Comparison of ENCODE assay signal across 22 mouse cellular contexts in genomic region chr8:64217644-64218043, GRCm38 (mm10). TPM values are rescaled to one million over a fixed set of nuclear protein-coding genes. Genes with fewer than 3 reads are reported as not detected.
DNase-seq lines count a peak whose midpoint lies in the region; ATAC-seq and TF ChIP-seq lines count a peak whose summit lies in the region.
"Had no signal": no experiment of that assay in that cellular context is flagged by ENCODE, and none has a peak within 500 bp of the region (broad histone marks: within the 10 kb centered on the region; RNA-seq: fewer than 3 reads in every experiment).

No protein-coding gene starts in this region.

- H3K9me3 ChIP-seq in heart, postnatal 0 days (replicated peaks; ENCODE audit: control insufficient read depth, low read length), result no peaks in the 10 kb centered on the region
- no peaks in the 10 kb centered on the region for H3K9me3 ChIP-seq in kidney, postnatal 0 days (replicated peaks; ENCODE audit: low read length)
- no peaks in the 10 kb centered on the region for H3K9me3 ChIP-seq in midbrain, postnatal 0 days (ENCODE audit: low read length)
- H3K9me3 ChIP-seq in midbrain, embryonic 13.5 days, result no peaks in the 10 kb centered on the region
- no peaks in the 10 kb centered on the region for H3K9me3 ChIP-seq in stomach, postnatal 0 days (ENCODE audit: control insufficient read depth, low read length)
- H3K9me3 ChIP-seq: embryonic facial prominence, embryonic 15.5 days; G1E; liver, embryonic 12.5 days; lung, embryonic 15.5 days had no signal

- H3K36me3 ChIP-seq in heart, postnatal 0 days (replicated peaks; ENCODE audit: control insufficient read depth, insufficient read depth, low read length), result no peaks in the 10 kb centered on the region
- no peaks in the 10 kb centered on the region for H3K36me3 ChIP-seq in kidney, postnatal 0 days (ENCODE audit: insufficient read depth, low read length)
- H3K36me3 ChIP-seq in midbrain, postnatal 0 days (ENCODE audit: insufficient read depth, low read length), result no peaks in the 10 kb centered on the region
- H3K36me3 ChIP-seq in midbrain, embryonic 13.5 days, result no peaks in the 10 kb centered on the region
- no peaks in the 10 kb centered on the region for H3K36me3 ChIP-seq in stomach, postnatal 0 days (ENCODE audit: control insufficient read depth, insufficient read depth, low read length)
- H3K36me3 ChIP-seq: embryonic facial prominence, embryonic 15.5 days; G1E; liver, embryonic 12.5 days; lung, embryonic 15.5 days had no signal

- DNase-seq in heart, postnatal 0 days (ENCODE audit: low spot score), result no peak
- no peak for DNase-seq in heart, postnatal 10 days
- DNase-seq in kidney, postnatal 0 days (ENCODE audit: low spot score), result peak; percentile 17
- no peak for DNase-seq in kidney, postnatal 36 days
- DNase-seq in midbrain, postnatal 0 days (ENCODE audit: low spot score), result peak; percentile 9
- no peak for DNase-seq in stomach, postnatal 0 days (ENCODE audit: low spot score)
- DNase-seq in left cerebral cortex, adult 18-20 months (ENCODE audit: low spot score in 2 of 2), result no peak
- DNase-seq: adrenal gland, postnatal 25 days; cerebellum, adult 11-12 months; cerebellum, postnatal 36 days; left cerebral cortex, postnatal 4 days; thymus, postnatal 25 days had no signal

- no peak overlapping the region for H3K4me2 ChIP-seq in heart, postnatal 0 days (ENCODE audit: low read depth, low read length)
- H3K4me2 ChIP-seq in kidney, postnatal 0 days (ENCODE audit: low read length), result no peak overlapping the region
- no peak overlapping the region for H3K4me2 ChIP-seq in midbrain, postnatal 0 days (ENCODE audit: low read depth, low read length, poor library complexity, severe bottlenecking)
- no peak overlapping the region for H3K4me2 ChIP-seq in midbrain, embryonic 13.5 days (replicated peaks)
- H3K4me2 ChIP-seq in stomach, postnatal 0 days (replicated peaks; ENCODE audit: low read depth), result no peak overlapping the region
- H3K4me2 ChIP-seq: embryonic facial prominence, embryonic 15.5 days; heart, embryonic 11.5 days; liver, embryonic 12.5 days; lung, embryonic 15.5 days had no signal

- H3K4me1 ChIP-seq in heart, postnatal 0 days (ENCODE audit: control insufficient read depth, insufficient read depth), result no peaks in the 10 kb centered on the region
- no peaks in the 10 kb centered on the region for H3K4me1 ChIP-seq in kidney, postnatal 0 days (replicated peaks; ENCODE audit: insufficient read depth, low read length)
- no peaks in the 10 kb centered on the region for H3K4me1 ChIP-seq in midbrain, postnatal 0 days (ENCODE audit: insufficient read depth, low read length)
- no peaks in the 10 kb centered on the region for H3K4me1 ChIP-seq in midbrain, embryonic 13.5 days (replicated peaks)
- no peaks in the 10 kb centered on the region for H3K4me1 ChIP-seq in stomach, postnatal 0 days (replicated peaks; ENCODE audit: control insufficient read depth, insufficient read depth)
- H3K4me1 ChIP-seq: embryonic facial prominence, embryonic 15.5 days; liver, embryonic 12.5 days; lung, embryonic 15.5 days had no signal

- 0 out of 2 replicates have a peak, but pooled peaks have one; percentile 7 for TF ChIP-seq CTCF in heart, postnatal 0 days (IDR thresholded peaks at IDR 0.05; ENCODE audit: low read depth)
- no peak for TF ChIP-seq CTCF in kidney, postnatal 0 days (IDR thresholded peaks at IDR 0.05; ENCODE audit: low read depth)
- TF ChIP-seq CTCF in midbrain, postnatal 0 days (IDR thresholded peaks at IDR 0.05), result peak; percentile 16
- peak; percentile 21; the same call in 1 of the 2 replicates for TF ChIP-seq CTCF in stomach, postnatal 0 days (IDR thresholded peaks at IDR 0.05; ENCODE audit: low read depth)

- peak; percentile 36; the same call in 1 of the 2 replicates for ATAC-seq in heart, postnatal 0 days (ENCODE audit: insufficient read depth, low read depth)
- no peak for ATAC-seq in kidney, postnatal 0 days (replicated peaks; ENCODE audit: low FRiP score, low read depth)
- ATAC-seq in midbrain, postnatal 0 days (ENCODE audit: low FRiP score), result no peak; the same call in 1 of the 2 replicates
- no peak for ATAC-seq in midbrain, embryonic 13.5 days
- no peak for ATAC-seq in stomach, postnatal 0 days (ENCODE audit: low FRiP score, low TSS enrichment)
- ATAC-seq: liver, embryonic 12.5 days had no signal

- no peaks in the 10 kb centered on the region for H3K27me3 ChIP-seq in heart, postnatal 0 days (ENCODE audit: control insufficient read depth, insufficient read depth, low read length)
- H3K27me3 ChIP-seq in kidney, postnatal 0 days (ENCODE audit: insufficient read depth, low read length), result no peaks in the 10 kb centered on the region
- H3K27me3 ChIP-seq in midbrain, postnatal 0 days (ENCODE audit: insufficient read depth, low read length), result no peaks in the 10 kb centered on the region
- H3K27me3 ChIP-seq in midbrain, embryonic 13.5 days, result no peaks in the 10 kb centered on the region
- no peaks in the 10 kb centered on the region for H3K27me3 ChIP-seq in stomach, postnatal 0 days (ENCODE audit: control insufficient read depth, insufficient read depth, low read length)
- H3K27me3 ChIP-seq: embryonic facial prominence, embryonic 15.5 days; liver, embryonic 12.5 days; lung, embryonic 15.5 days had no signal

- no peak overlapping the region for H3K4me3 ChIP-seq in heart, postnatal 0 days (ENCODE audit: low read depth, low read length)
- no peak overlapping the region for H3K4me3 ChIP-seq in kidney, postnatal 0 days (replicated peaks; ENCODE audit: low read depth, low read length)
- no peak overlapping the region for H3K4me3 ChIP-seq in midbrain, postnatal 0 days (ENCODE audit: low read depth, low read length)
- H3K4me3 ChIP-seq in midbrain, embryonic 13.5 days (replicated peaks), result no peak overlapping the region
- no peak overlapping the region for H3K4me3 ChIP-seq in stomach, postnatal 0 days (ENCODE audit: low read depth, low read length)
- H3K4me3 ChIP-seq: embryonic facial prominence, embryonic 15.5 days; layer of hippocampus, adult 2 months; liver, embryonic 12.5 days; lung, embryonic 15.5 days had no signal

- no peak overlapping the region for H3K9ac ChIP-seq in heart, postnatal 0 days (replicated peaks; ENCODE audit: low read depth, low read length)
- H3K9ac ChIP-seq in kidney, postnatal 0 days (ENCODE audit: low read depth, low read length), result no peak overlapping the region
- no peak overlapping the region for H3K9ac ChIP-seq in midbrain, postnatal 0 days (replicated peaks; ENCODE audit: low read length, poor library complexity, severe bottlenecking)
- H3K9ac ChIP-seq in midbrain, embryonic 13.5 days (replicated peaks), result no peak overlapping the region
- no peak overlapping the region for H3K9ac ChIP-seq in stomach, postnatal 0 days (ENCODE audit: low read length)
- H3K9ac ChIP-seq: embryonic facial prominence, embryonic 15.5 days; liver, embryonic 12.5 days; lung, embryonic 15.5 days had no signal

- WGBS in heart, postnatal 0 days, result 35% methylated on average over 2 of the region's 2 CpGs
- 37% methylated on average over 2 of the region's 2 CpGs for WGBS in kidney, postnatal 0 days
- 58% methylated on average over 2 of the region's 2 CpGs for WGBS in midbrain, postnatal 0 days
- WGBS in midbrain, embryonic 13.5 days, result 53% methylated on average over 2 of the region's 2 CpGs
- WGBS in stomach, postnatal 0 days, result 39% methylated on average over 2 of the region's 2 CpGs

- TF ChIP-seq EP300 in heart, postnatal 0 days (IDR thresholded peaks at IDR 0.05; ENCODE audit: low read depth), result no peak
- no peak for TF ChIP-seq EP300 in stomach, postnatal 0 days (optimal IDR thresholded peaks at IDR 0.05)

- H3K27ac ChIP-seq in heart, postnatal 0 days (ENCODE audit: low read depth), result no peak overlapping the region
- no peak overlapping the region for H3K27ac ChIP-seq in kidney, postnatal 0 days
- no peak overlapping the region for H3K27ac ChIP-seq in midbrain, postnatal 0 days (ENCODE audit: low read depth, low read length)
- no peak overlapping the region for H3K27ac ChIP-seq in midbrain, embryonic 13.5 days
- H3K27ac ChIP-seq in stomach, postnatal 0 days (replicated peaks), result no peak overlapping the region
- H3K27ac ChIP-seq: embryonic facial prominence, embryonic 15.5 days; layer of hippocampus, adult 2 months; liver, embryonic 12.5 days; lung, embryonic 15.5 days had no signal

- intact Hi-C loops in heart, postnatal 10 days (cut with DNase I), result no loop called here

RNA-seq across cellular contexts. Expression of gene Tll1, which starts 11.6 kb away (rescaled TPM):
- 0.80 and 4.6 TPM in 2 replicates for total RNA-seq in heart, postnatal 0 days (2014; rRNA removed; ENCODE audit: low replicate concordance)
- polyA plus RNA-seq in heart, postnatal 0 days (2015; fragmentation: Nextera tagmentation; extraction: Ambion mirVana), result 0.85 and 1.1 TPM in 2 replicates
- 1 to 10 TPM; 1.6 to 2.0 TPM for total RNA-seq in heart, postnatal 10 days (2021)
- 0.28 and 0.54 TPM in 2 replicates for polyA plus RNA-seq in kidney, postnatal 0 days (2015; fragmentation: Nextera tagmentation; extraction: Ambion mirVana)
- total RNA-seq in midbrain, postnatal 0 days (2014; rRNA removed), result 4.7 and 6.2 TPM in 2 replicates
- 1.3 and 1.6 TPM in 2 replicates for polyA plus RNA-seq in midbrain, postnatal 0 days (2015; fragmentation: Nextera tagmentation; extraction: Ambion mirVana)
- polyA plus RNA-seq in midbrain, embryonic 13.5 days (2015; fragmentation: Nextera tagmentation; extraction: Ambion mirVana), result 1.9 and 3.2 TPM in 2 replicates
- 0.33 and 0.70 TPM in 2 replicates for polyA plus RNA-seq in stomach, postnatal 0 days (2015; fragmentation: Nextera tagmentation; extraction: Ambion mirVana)
- 1 to 10 TPM; 1.8 to 3.0 TPM for total RNA-seq in left cerebral cortex, adult 18-20 months (2021)
- total RNA-seq: granulocyte monocyte progenitor cell, adult 5-6 weeks; megakaryocyte, adult 5-6 weeks; monocyte, adult 5-6 weeks had no signal
- polyA plus RNA-seq: G1E had no signal

Comparison
In these comparisons a context has a peak if more than half of its experiments do, and no peak if none do; other contexts are left out.
1. DNase-seq: peak in kidney, postnatal 0 days (single experiment) and midbrain, postnatal 0 days (single experiment); none in heart, postnatal 0 days (single experiment), heart, postnatal 10 days (0 of 2), kidney, postnatal 36 days (0 of 2), stomach, postnatal 0 days (single experiment) and left cerebral cortex, adult 18-20 months (0 of 2).